33 mouse cellular contexts compared by ENCODE assay signal in genomic region chr2:164360974-164361657, GRCm38 (mm10). TPM values are rescaled to one million over a fixed set of nuclear protein-coding genes. Genes with fewer than 3 reads are reported as not detected.
DNase-seq lines count a peak whose midpoint lies in the region; ATAC-seq and TF ChIP-seq lines count a peak whose summit lies in the region.
"Had no signal": no experiment of that assay in that cellular context is flagged by ENCODE, and none has a peak within 500 bp of the region (broad histone marks: within the 10 kb centered on the region; RNA-seq: fewer than 3 reads in every experiment).

No protein-coding gene starts in this region.

- no peak overlapping the region for H3K27ac ChIP-seq in heart, embryonic 10.5 days
- no peak overlapping the region for H3K27ac ChIP-seq in lung, embryonic 16.5 days (ENCODE audit: low read length)
- H3K27ac ChIP-seq: embryonic facial prominence, embryonic 10.5 days; forebrain, embryonic 10.5 days; hindbrain, embryonic 15.5 days; intestine, embryonic 15.5 days; layer of hippocampus, adult 2 months; limb, embryonic 12.5 days; liver, embryonic 13.5 days; macrophage; midbrain, embryonic 12.5 days; neural tube, embryonic 15.5 days had no signal

- DNase-seq in heart, adult 11 months: peak; percentile 56
- no peak for DNase-seq in heart, embryonic 10.5 days (ENCODE audit: low spot score)
- no peak for DNase-seq in lung, adult 2 months
- peak; percentile 21 for DNase-seq in lung, postnatal 25 days (ENCODE audit: low spot score)
- DNase-seq in gastrocnemius, adult 18-20 months (ENCODE audit: low spot score): no peak
- DNase-seq in thymus, postnatal 4 days: no peak
- DNase-seq: adrenal gland, postnatal 36 days; cerebellum, adult 11 months; cerebellum, adult 9-11 months; gastrocnemius, postnatal 25 days; heart, postnatal 4 days; kidney, adult 9 months; kidney, postnatal 14 days; liver, embryonic 13.5 days had no signal

- no peak for ATAC-seq in lung, embryonic 16.5 days (ENCODE audit: low read depth)
- ATAC-seq: forebrain, embryonic 16.5 days; intestine, embryonic 15.5 days had no signal

- TF ChIP-seq CTCF in lung, adult 2 months (IDR thresholded peaks at IDR 0.05; ENCODE audit: insufficient read depth, low read length): no peak

- H3K9me3 ChIP-seq in heart, embryonic 10.5 days: no peaks in the 10 kb centered on the region
- no peaks in the 10 kb centered on the region for H3K9me3 ChIP-seq in lung, embryonic 16.5 days (ENCODE audit: control insufficient read depth, low read length)
- H3K9me3 ChIP-seq: embryonic facial prominence, embryonic 10.5 days; forebrain, embryonic 10.5 days; hindbrain, embryonic 15.5 days; intestine, embryonic 15.5 days; limb, embryonic 12.5 days; liver, embryonic 13.5 days; midbrain, embryonic 12.5 days; neural tube, embryonic 15.5 days had no signal

- no peaks in the 10 kb centered on the region for H3K4me1 ChIP-seq in heart, embryonic 10.5 days
- peaks cover 7% of the 10 kb centered on the region for H3K4me1 ChIP-seq in lung, embryonic 16.5 days (replicated peaks; ENCODE audit: control insufficient read depth, insufficient read depth, low read length)
- H3K4me1 ChIP-seq in lung, adult 2 months (ENCODE audit: control insufficient read depth, insufficient read depth, low read length): peaks cover 3% of the 10 kb centered on the region; the same call in 1 of the 2 replicates
- H3K4me1 ChIP-seq: hindbrain, embryonic 15.5 days; intestine, embryonic 15.5 days; limb, embryonic 12.5 days; liver, embryonic 13.5 days; neural tube, embryonic 15.5 days had no signal

- no peaks in the 10 kb centered on the region for H3K36me3 ChIP-seq in heart, embryonic 10.5 days
- no peaks in the 10 kb centered on the region for H3K36me3 ChIP-seq in lung, embryonic 16.5 days (ENCODE audit: control insufficient read depth, insufficient read depth, low read length)
- H3K36me3 ChIP-seq: embryonic facial prominence, embryonic 10.5 days; forebrain, embryonic 10.5 days; hindbrain, embryonic 15.5 days; intestine, embryonic 15.5 days; limb, embryonic 12.5 days; liver, embryonic 13.5 days; midbrain, embryonic 12.5 days; neural tube, embryonic 15.5 days had no signal

- TF ChIP-seq POLR2A in lung, adult 2 months (IDR thresholded peaks at IDR 0.05; ENCODE audit: borderline replicate concordance, extremely low read depth, low read depth, low read length): no peak

- 30% methylated on average over 13 of the region's 13 CpGs for WGBS in heart, embryonic 10.5 days
- WGBS in lung, embryonic 16.5 days: 31% methylated on average over 13 of the region's 13 CpGs
- WGBS in lung, adult 2 months: 35% methylated on average over 13 of the region's 13 CpGs

- H3K4me3 ChIP-seq in heart, embryonic 10.5 days: no peak overlapping the region
- H3K4me3 ChIP-seq in lung, embryonic 16.5 days (ENCODE audit: low read length): no peak overlapping the region
- no peak overlapping the region for H3K4me3 ChIP-seq in lung, adult 2 months (replicated peaks; ENCODE audit: extremely low read depth, low read depth, low read length)
- H3K4me3 ChIP-seq: embryonic facial prominence, embryonic 10.5 days; forebrain, embryonic 10.5 days; hindbrain, embryonic 15.5 days; intestine, embryonic 15.5 days; layer of hippocampus, adult 2 months; limb, embryonic 12.5 days; liver, embryonic 13.5 days; midbrain, embryonic 12.5 days; neural tube, embryonic 15.5 days had no signal

- H3K9ac ChIP-seq in lung, embryonic 16.5 days (ENCODE audit: low read length): no peak overlapping the region
- H3K9ac ChIP-seq: hindbrain, embryonic 15.5 days; intestine, embryonic 15.5 days; limb, embryonic 12.5 days; liver, embryonic 13.5 days; midbrain, embryonic 12.5 days; neural tube, embryonic 15.5 days had no signal

- peaks cover 12% of the 10 kb centered on the region for H3K27me3 ChIP-seq in heart, embryonic 10.5 days (ENCODE audit: insufficient read depth, poor library complexity, severe bottlenecking)
- no peaks in the 10 kb centered on the region; the same call in 1 of the 2 replicates for H3K27me3 ChIP-seq in lung, embryonic 16.5 days (ENCODE audit: control insufficient read depth, insufficient read depth, low read depth, low read length)
- H3K27me3 ChIP-seq: hindbrain, embryonic 15.5 days; intestine, embryonic 15.5 days; liver, embryonic 13.5 days; midbrain, embryonic 12.5 days; neural tube, embryonic 15.5 days had no signal

- peak overlapping the region; percentile 3; the same call in 1 of the 2 replicates for H3K4me2 ChIP-seq in lung, embryonic 16.5 days (ENCODE audit: low read depth, low read length)
- H3K4me2 ChIP-seq: hindbrain, embryonic 15.5 days; intestine, embryonic 15.5 days; limb, embryonic 12.5 days; liver, embryonic 13.5 days; midbrain, embryonic 12.5 days; neural tube, embryonic 15.5 days had no signal

RNA-seq across cellular contexts. Expression of gene Slpi, which starts 27.8 kb away (rescaled TPM):
- polyA plus RNA-seq in heart, embryonic 10.5 days (2016; fragmentation: Nextera tagmentation; extraction: Ambion mirVana): 0.92 TPM in 1 of 2 replicates, not detected in the other
- 1.8 and 2.8 TPM in 2 replicates for polyA plus RNA-seq in lung, embryonic 16.5 days (2015; fragmentation: Nextera tagmentation; extraction: Ambion mirVana)
- 64.8 and 662 TPM in 2 replicates for polyA plus RNA-seq in lung, adult 2 months (2012; rRNA removed)
- under 1 TPM in 1 of 2 experiments, not detected in 1; 0.73 TPM for total RNA-seq in gastrocnemius, adult 18-20 months (2021)
- total RNA-seq: gastrocnemius, postnatal 25 days had no signal
- polyA plus RNA-seq: forebrain, embryonic 16.5 days; midbrain, embryonic 12.5 days had no signal

RNA-seq across cellular contexts. Expression of gene Svs5, which starts 28.6 kb away (rescaled TPM):
- not detected in 2 replicates for polyA plus RNA-seq in heart, embryonic 10.5 days (2016; fragmentation: Nextera tagmentation; extraction: Ambion mirVana)
- not detected in 2 replicates for polyA plus RNA-seq in lung, embryonic 16.5 days (2015; fragmentation: Nextera tagmentation; extraction: Ambion mirVana)
- not detected in 2 replicates for polyA plus RNA-seq in lung, adult 2 months (2012; rRNA removed)
- total RNA-seq in gastrocnemius, adult 18-20 months (2021): not detected
- total RNA-seq: gastrocnemius, postnatal 25 days; heart, adult 8-10 months; heart, postnatal 4 days; layer of hippocampus, adult 2 months; layer of hippocampus, postnatal 25 days; left cerebral cortex, postnatal 10 days had no signal
- polyA plus RNA-seq: cortical plate, adult 2 months; embryonic facial prominence, embryonic 10.5 days; forebrain, embryonic 10.5 days; forebrain, embryonic 16.5 days; heart, embryonic 16.5 days; hindbrain, embryonic 15.5 days; intestine, embryonic 15.5 days; limb, embryonic 12.5 days; liver, embryonic 13.5 days; macrophage; midbrain, embryonic 12.5 days; neural tube, embryonic 15.5 days; small intestine, adult 2 months; stomach, embryonic 16.5 days; thymus, adult 2 months had no signal

RNA-seq across cellular contexts. Expression of gene Rbpjl, which starts 41.8 kb away (rescaled TPM):
- 0.02 and 0.08 TPM in 2 replicates for polyA plus RNA-seq in heart, embryonic 10.5 days (2016; fragmentation: Nextera tagmentation; extraction: Ambion mirVana)
- polyA plus RNA-seq in lung, embryonic 16.5 days (2015; fragmentation: Nextera tagmentation; extraction: Ambion mirVana): 16.8 and 21.9 TPM in 2 replicates
- 86.8 and 101 TPM in 2 replicates for polyA plus RNA-seq in lung, adult 2 months (2012; rRNA removed)
- not detected for total RNA-seq in gastrocnemius, adult 18-20 months (2021)
- total RNA-seq: adrenal gland, postnatal 36 days; gastrocnemius, postnatal 25 days; heart, adult 8-10 months; heart, postnatal 4 days had no signal
- polyA plus RNA-seq: embryonic facial prominence, embryonic 10.5 days; forebrain, embryonic 10.5 days; macrophage had no signal

RNA-seq across cellular contexts. Expression of gene Matn4, which starts 43.8 kb away (rescaled TPM):
- 0.76 and 1.2 TPM in 2 replicates for polyA plus RNA-seq in heart, embryonic 10.5 days (2016; fragmentation: Nextera tagmentation; extraction: Ambion mirVana)
- polyA plus RNA-seq in lung, embryonic 16.5 days (2015; fragmentation: Nextera tagmentation; extraction: Ambion mirVana): 46.8 and 54.9 TPM in 2 replicates
- polyA plus RNA-seq in lung, adult 2 months (2012; rRNA removed): 78.0 and 80.1 TPM in 2 replicates
- under 1 TPM; 0.59 to 0.78 TPM for total RNA-seq in gastrocnemius, adult 18-20 months (2021)
- polyA plus RNA-seq: forebrain, embryonic 10.5 days; macrophage had no signal

RNA-seq across cellular contexts. Expression of gene Svs6, which starts 44.6 kb away (rescaled TPM):
- not detected in 2 replicates for polyA plus RNA-seq in heart, embryonic 10.5 days (2016; fragmentation: Nextera tagmentation; extraction: Ambion mirVana)
- not detected in 2 replicates for polyA plus RNA-seq in lung, embryonic 16.5 days (2015; fragmentation: Nextera tagmentation; extraction: Ambion mirVana)
- not detected in 2 replicates for polyA plus RNA-seq in lung, adult 2 months (2012; rRNA removed)
- not detected for total RNA-seq in gastrocnemius, adult 18-20 months (2021)
- total RNA-seq: adrenal gland, postnatal 36 days; gastrocnemius, postnatal 25 days; heart, adult 8-10 months; heart, postnatal 4 days; layer of hippocampus, adult 2 months; layer of hippocampus, postnatal 25 days; left cerebral cortex, postnatal 10 days had no signal
- polyA plus RNA-seq: cortical plate, adult 2 months; embryonic facial prominence, embryonic 10.5 days; forebrain, embryonic 10.5 days; forebrain, embryonic 16.5 days; heart, embryonic 16.5 days; hindbrain, embryonic 15.5 days; intestine, embryonic 15.5 days; limb, embryonic 12.5 days; liver, embryonic 13.5 days; macrophage; midbrain, embryonic 12.5 days; neural tube, embryonic 15.5 days; small intestine, adult 2 months; stomach, embryonic 16.5 days; thymus, adult 2 months had no signal

Comparison
In these comparisons a context has a peak if more than half of its experiments do, and no peak if none do; other contexts are left out.
1. DNase-seq: peak in heart, adult 11 months (single experiment) and lung, postnatal 25 days (single experiment); none in heart, embryonic 10.5 days (single experiment), lung, adult 2 months (single experiment), gastrocnemius, adult 18-20 months (single experiment) and thymus, postnatal 4 days (single experiment).
2. RNA of gene Slpi, which starts 27.8 kb away (polyA plus RNA-seq): 64.8 to 662 TPM in lung, adult 2 months; 1.8 to 2.8 TPM in lung, embryonic 16.5 days and 0.92 TPM in heart, embryonic 10.5 days; every median in the first group is over 10 times any median in the second.
3. RNA of gene Rbpjl, which starts 41.8 kb away (polyA plus RNA-seq): 86.8 to 101 TPM in lung, adult 2 months and 16.8 to 21.9 TPM in lung, embryonic 16.5 days; 0.02 to 0.08 TPM in heart, embryonic 10.5 days; every median in the first group is over 10 times any median in the second.